Mouse (Mus musculus): ENCODE measurements around the gene Mxra8. TPM values are rescaled to one million over a fixed set of nuclear protein-coding genes. Genes with fewer than 3 reads are reported as not detected.
A peak's percentile ranks its signal among the peaks of the same experiment; 100 is the strongest.

The Mxra8 gene
- polyA plus RNA-seq, 1 experiment from 2014 or later, result 38.5 TPM

DNA sequence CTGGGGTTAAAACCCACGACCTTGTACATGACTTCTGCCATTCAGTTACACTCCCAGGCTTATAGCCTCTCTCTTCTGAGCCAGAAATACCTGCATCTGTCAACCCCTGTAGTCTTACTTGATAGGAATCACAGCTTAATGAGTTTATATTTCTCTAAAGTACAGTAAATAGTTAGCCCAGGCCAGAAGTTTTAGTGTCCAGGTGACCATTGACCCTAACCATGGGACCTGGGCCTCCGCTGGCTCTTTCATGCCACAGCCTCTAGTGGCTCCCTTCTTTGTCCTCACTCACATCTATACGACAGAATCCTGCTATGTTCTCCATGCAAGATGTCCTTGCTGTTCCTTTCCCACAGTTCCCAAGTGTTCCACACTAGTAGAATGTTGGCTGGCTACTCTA lies 31.6 kb upstream of the Mxra8 start:
- Histone ChIP-seq H3K9ac (ENCODE audit: low read length) (no peak overlapping the region), H3K4me2 (ENCODE audit: low read depth) (no peak overlapping the region), H3K4me1 (ENCODE audit: control insufficient read depth, insufficient read depth, low read length) (peaks cover 15% of the 10 kb centered on the region), H3K27ac (ENCODE audit: low read depth, low read length) (no peak overlapping the region), H3K4me3 (ENCODE audit: low read depth, low read length) (no peak overlapping the region), H3K9me3 (ENCODE audit: control insufficient read depth, low read length) (no peaks in the 10 kb centered on the region), H3K36me3 (ENCODE audit: control insufficient read depth, insufficient read depth, low read length) (peaks cover 9% of the 10 kb centered on the region), H3K27me3 (ENCODE audit: control insufficient read depth, insufficient read depth, low read length) (no peaks in the 10 kb centered on the region)
- WGBS, result 87% methylated on average over 3 of the region's 3 CpGs
- ATAC-seq (ENCODE audit: insufficient read depth, low FRiP score, low TSS enrichment) (no peak), DNase-seq (ENCODE audit: low spot score) (no peak)

GRCm38 (mm10) chr4:155811929-155812664 lies 27.4 kb upstream of the Mxra8 start, which contains the start of gene Ccnl2:
TSS of gene Ccnl2 (plus strand) at chr4:155812489.
- Histone ChIP-seq H3K4me2 (ENCODE audit: low read depth) (peak within 1 kb of the TSS; percentile 84), H3K36me3 (ENCODE audit: control insufficient read depth, insufficient read depth, low read length) (peaks cover 20% of the 10 kb centered on the region), H3K4me1 (ENCODE audit: control insufficient read depth, insufficient read depth, low read length) (peaks cover 15% of the 10 kb centered on the region), H3K4me3 (ENCODE audit: low read depth, low read length) (peak within 1 kb of the TSS; percentile 87), H3K27me3 (ENCODE audit: control insufficient read depth, insufficient read depth, low read length) (no peaks in the 10 kb centered on the region), H3K9me3 (ENCODE audit: control insufficient read depth, low read length) (no peaks in the 10 kb centered on the region), H3K9ac (ENCODE audit: low read length) (peak within 1 kb of the TSS; percentile 100), H3K27ac (ENCODE audit: low read depth, low read length) (peak within 1 kb of the TSS; percentile 86)
- ATAC-seq (ENCODE audit: insufficient read depth, low FRiP score, low TSS enrichment) (peak; percentile 99), DNase-seq (ENCODE audit: low spot score) (peak; percentile 98)
- under 1% methylated on average over 46 of the region's 60 CpGs for WGBS

GRCm38 (mm10) chr4:155812665-155813181 lies 26.8 kb upstream of the Mxra8 start:
- WGBS, result under 1% methylated on average over 49 of the region's 49 CpGs
- DNase-seq (ENCODE audit: low spot score) (peak; percentile 59), ATAC-seq (ENCODE audit: insufficient read depth, low FRiP score, low TSS enrichment) (peak; percentile 41)
- Histone ChIP-seq H3K4me1 (ENCODE audit: control insufficient read depth, insufficient read depth, low read length) (peaks cover 15% of the 10 kb centered on the region), H3K9me3 (ENCODE audit: control insufficient read depth, low read length) (no peaks in the 10 kb centered on the region), H3K27me3 (ENCODE audit: control insufficient read depth, insufficient read depth, low read length) (no peaks in the 10 kb centered on the region), H3K27ac (ENCODE audit: low read depth, low read length) (peak overlapping the region; percentile 85), H3K9ac (ENCODE audit: low read length) (peak overlapping the region; percentile 100), H3K4me3 (ENCODE audit: low read depth, low read length) (peak overlapping the region; percentile 87), H3K36me3 (ENCODE audit: control insufficient read depth, insufficient read depth, low read length) (peaks cover 19% of the 10 kb centered on the region), H3K4me2 (ENCODE audit: low read depth) (peak overlapping the region; percentile 84)

DNA sequence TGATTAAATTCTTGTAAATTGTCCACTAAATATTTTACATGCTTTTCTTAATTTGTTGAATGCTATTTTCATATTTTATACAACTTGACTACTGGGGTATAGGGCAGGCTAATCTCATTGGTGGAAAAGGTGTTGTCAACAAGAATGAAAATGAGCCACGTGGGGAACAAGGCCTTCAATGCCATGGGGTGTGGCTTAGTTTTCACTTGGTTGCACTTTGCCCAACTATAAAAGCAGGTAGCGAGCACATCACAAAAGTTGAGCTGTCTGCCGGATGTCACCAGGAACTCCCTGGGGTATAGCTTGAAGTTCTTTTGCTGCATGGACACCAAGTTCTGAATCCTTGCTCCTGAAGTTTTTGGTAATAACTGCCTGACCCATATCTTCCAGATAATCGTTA lies 21.9 kb upstream of the Mxra8 start:
- H3K36me3 ChIP-seq (ENCODE audit: control insufficient read depth, insufficient read depth, low read length), result peaks cover 41% of the 10 kb centered on the region
- 86% methylated on average over 4 of the region's 4 CpGs for WGBS

GRCm38 (mm10) chr4:155821025-155821424 lies 18.5 kb upstream of the Mxra8 start:
- no peak for DNase-seq (ENCODE audit: low spot score)
- Histone ChIP-seq H3K27me3 (ENCODE audit: control insufficient read depth, insufficient read depth, low read length) (no peaks in the 10 kb centered on the region), H3K4me1 (ENCODE audit: control insufficient read depth, insufficient read depth, low read length) (no peaks in the 10 kb centered on the region), H3K4me2 (ENCODE audit: low read depth) (no peak overlapping the region), H3K4me3 (ENCODE audit: low read depth, low read length) (no peak overlapping the region), H3K27ac (ENCODE audit: low read depth, low read length) (no peak overlapping the region), H3K9me3 (ENCODE audit: control insufficient read depth, low read length) (no peaks in the 10 kb centered on the region), H3K9ac (ENCODE audit: low read length) (no peak overlapping the region), H3K36me3 (ENCODE audit: control insufficient read depth, insufficient read depth, low read length) (peaks cover 46% of the 10 kb centered on the region)
- WGBS, result 86% methylated on average over 7 of the region's 7 CpGs
- no peak for ATAC-seq (ENCODE audit: insufficient read depth, low FRiP score, low TSS enrichment)

More for the DNA sequence above, 21.9 kb upstream of the Mxra8 start:
- Histone ChIP-seq H3K4me1 (ENCODE audit: control insufficient read depth, insufficient read depth, low read length) (peaks cover 10% of the 10 kb centered on the region), H3K9ac (ENCODE audit: low read length) (no peak overlapping the region), H3K27ac (ENCODE audit: low read depth, low read length) (no peak overlapping the region), H3K4me3 (ENCODE audit: low read depth, low read length) (no peak overlapping the region), H3K4me2 (ENCODE audit: low read depth) (no peak overlapping the region), H3K9me3 (ENCODE audit: control insufficient read depth, low read length) (no peaks in the 10 kb centered on the region), H3K27me3 (ENCODE audit: control insufficient read depth, insufficient read depth, low read length) (no peaks in the 10 kb centered on the region)
- ATAC-seq (ENCODE audit: insufficient read depth, low FRiP score, low TSS enrichment) (no peak), DNase-seq (ENCODE audit: low spot score) (no peak)

GRCm38 (mm10) chr4:155823443-155823842 lies 16.0 kb upstream of the Mxra8 start:
- no peaks in the 10 kb centered on the region for H3K9me3 ChIP-seq (ENCODE audit: control insufficient read depth, low read length)
- no peak overlapping the region for H3K4me3 ChIP-seq (ENCODE audit: low read depth, low read length)
- DNase-seq (ENCODE audit: low spot score) (no peak), ATAC-seq (ENCODE audit: insufficient read depth, low FRiP score, low TSS enrichment) (no peak)
- no peak overlapping the region for H3K27ac ChIP-seq (ENCODE audit: low read depth, low read length)
- no peak overlapping the region for H3K9ac ChIP-seq (ENCODE audit: low read length)
- no peaks in the 10 kb centered on the region for H3K27me3 ChIP-seq (ENCODE audit: control insufficient read depth, insufficient read depth, low read length)
- H3K36me3 ChIP-seq (ENCODE audit: control insufficient read depth, insufficient read depth, low read length), result peaks cover 39% of the 10 kb centered on the region
- H3K4me1 ChIP-seq (ENCODE audit: control insufficient read depth, insufficient read depth, low read length), result no peaks in the 10 kb centered on the region
- 96% methylated on average over 16 of the region's 16 CpGs for WGBS
- H3K4me2 ChIP-seq (ENCODE audit: low read depth), result no peak overlapping the region

GRCm38 (mm10) chr4:155829866-155830265 lies 9.6 kb upstream of the Mxra8 start:
- DNase-seq (ENCODE audit: low spot score) (no peak), ATAC-seq (ENCODE audit: insufficient read depth, low FRiP score, low TSS enrichment) (no peak)
- Histone ChIP-seq H3K4me3 (ENCODE audit: low read depth, low read length) (no peak overlapping the region), H3K36me3 (ENCODE audit: control insufficient read depth, insufficient read depth, low read length) (0 out of 2 replicates have a peak, but pooled peaks cover under 1% of the 10 kb centered on the region), H3K4me2 (ENCODE audit: low read depth) (no peak overlapping the region), H3K27me3 (ENCODE audit: control insufficient read depth, insufficient read depth, low read length) (no peaks in the 10 kb centered on the region), H3K9me3 (ENCODE audit: control insufficient read depth, low read length) (no peaks in the 10 kb centered on the region), H3K27ac (ENCODE audit: low read depth, low read length) (no peak overlapping the region), H3K9ac (ENCODE audit: low read length) (no peak overlapping the region), H3K4me1 (ENCODE audit: control insufficient read depth, insufficient read depth, low read length) (peaks cover 7% of the 10 kb centered on the region)
- WGBS, result 96% methylated on average over 4 of the region's 4 CpGs

DNA sequence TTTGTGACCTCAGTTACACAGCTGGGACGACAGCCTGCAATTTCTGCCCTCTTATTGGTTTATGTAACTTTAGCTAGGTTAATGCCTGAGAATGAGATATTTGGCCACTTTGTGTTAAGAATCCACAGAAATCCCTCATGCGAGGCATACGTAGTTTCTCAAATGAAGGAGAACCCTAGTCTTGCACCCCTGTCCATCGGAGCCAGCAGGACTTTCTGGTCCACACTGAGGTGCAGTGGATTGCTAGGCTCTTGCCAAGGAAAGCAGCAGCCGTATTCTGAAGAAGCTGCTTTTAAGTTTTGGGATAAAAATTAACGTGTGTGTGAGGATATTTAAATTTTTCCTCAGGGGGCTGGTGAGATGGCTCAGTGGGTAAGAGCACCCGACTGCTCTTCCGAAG lies 8.9 kb upstream of the Mxra8 start:
- peak overlapping the region; percentile 70 for H3K4me3 ChIP-seq (ENCODE audit: low read depth, low read length)
- H3K27ac ChIP-seq (ENCODE audit: low read depth, low read length), result no peak overlapping the region
- no peak overlapping the region for H3K9ac ChIP-seq (ENCODE audit: low read length)
- WGBS, result 55% methylated on average over 8 of the region's 8 CpGs
- H3K4me1 ChIP-seq (ENCODE audit: control insufficient read depth, insufficient read depth, low read length), result peaks cover 7% of the 10 kb centered on the region
- no peaks in the 10 kb centered on the region for H3K27me3 ChIP-seq (ENCODE audit: control insufficient read depth, insufficient read depth, low read length)
- no peaks in the 10 kb centered on the region for H3K9me3 ChIP-seq (ENCODE audit: control insufficient read depth, low read length)
- ATAC-seq (ENCODE audit: insufficient read depth, low FRiP score, low TSS enrichment) (no peak), DNase-seq (ENCODE audit: low spot score) (no peak)
- peak overlapping the region; percentile 99 for H3K4me2 ChIP-seq (ENCODE audit: low read depth)
- no peaks in the 10 kb centered on the region for H3K36me3 ChIP-seq (ENCODE audit: control insufficient read depth, insufficient read depth, low read length)

Measured in neural tube, embryonic 11.5 days (tissue).